Mouse (Mus musculus) embryonic fibroblast, embryonic 13.5 days (primary cell): ENCODE data around the gene B4galt2.

Experiments
- CTCF ChIP-seq: IDR thresholded peaks from 2 replicates; pipeline ENCODE4 v1.5.1; 2011; ENCODE audit warnings: mild to moderate bottlenecking, control low read depth, low read length, moderate library complexity, borderline replicate concordance; ENCODE audit not compliant: insufficient read depth
- POLR2A ChIP-seq: IDR thresholded peaks from 2 replicates; pipeline ENCODE4 v1.6.1; 2011; ENCODE audit warnings: low read depth, mild to moderate bottlenecking, control low read depth, low read length, moderate library complexity

- TF ChIP-seq CTCF (no peak), POLR2A (no peak)
Observed at GRCm38 (mm10) chr4:117918762-117919161, 35.5 kb upstream of the B4galt2 start.
